Mouse (Mus musculus): ENCODE measurements around the gene Pa2g4.

The Pa2g4 gene

DNA sequence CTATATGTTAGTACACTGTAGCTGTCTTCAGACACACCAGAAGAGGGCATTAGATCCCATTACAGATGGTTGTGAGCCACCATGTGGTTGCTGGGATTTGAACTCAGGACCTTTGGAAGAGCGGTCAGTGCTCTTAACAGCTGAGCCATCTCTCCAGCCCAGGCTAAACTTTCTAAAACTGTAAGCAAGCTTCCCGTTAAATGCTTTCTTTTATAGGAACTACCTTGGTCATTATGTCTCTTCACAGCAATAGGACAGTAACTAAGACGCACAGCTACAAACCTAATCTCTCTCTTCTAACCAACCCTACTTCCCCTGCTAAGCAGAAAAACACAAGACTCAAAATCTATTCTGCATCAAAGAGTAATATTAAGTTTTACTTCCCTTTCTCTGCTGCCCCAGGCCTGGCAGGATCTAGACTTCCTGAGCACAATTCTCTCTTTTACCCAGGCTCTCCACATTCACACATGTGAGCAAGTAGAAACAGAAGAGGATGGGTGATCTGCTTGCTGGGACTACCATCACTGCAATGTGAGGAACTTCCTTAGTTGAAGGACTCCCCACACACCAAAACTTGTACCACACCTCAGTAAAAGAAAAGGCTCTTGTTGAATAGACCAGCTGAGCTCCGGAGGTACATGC, 30.0 kb downstream of the Pa2g4 start:
- no peak for DNase-seq (ENCODE audit: low spot score)

DNA sequence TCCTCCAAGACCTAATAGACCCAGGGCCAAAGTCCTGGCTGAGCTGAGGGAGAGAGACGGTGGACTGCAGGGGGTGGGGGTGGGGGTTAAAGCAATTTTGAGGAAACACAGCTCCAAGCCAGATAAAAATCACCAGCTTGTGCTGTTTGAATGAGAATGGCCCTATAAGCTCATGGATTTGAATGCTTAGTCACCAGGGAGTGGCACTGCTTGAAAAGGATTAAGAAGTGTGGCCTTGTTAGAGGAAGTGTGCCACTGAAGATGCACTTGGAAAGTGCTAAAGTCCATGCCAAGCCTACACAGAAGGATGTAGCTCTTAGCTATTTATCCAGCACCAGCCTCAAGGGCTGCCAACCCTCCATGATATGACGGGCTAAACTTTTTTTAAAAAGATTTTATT, 30.6 kb downstream of the Pa2g4 start:
- DNase-seq (ENCODE audit: low spot score): no peak

DNA sequence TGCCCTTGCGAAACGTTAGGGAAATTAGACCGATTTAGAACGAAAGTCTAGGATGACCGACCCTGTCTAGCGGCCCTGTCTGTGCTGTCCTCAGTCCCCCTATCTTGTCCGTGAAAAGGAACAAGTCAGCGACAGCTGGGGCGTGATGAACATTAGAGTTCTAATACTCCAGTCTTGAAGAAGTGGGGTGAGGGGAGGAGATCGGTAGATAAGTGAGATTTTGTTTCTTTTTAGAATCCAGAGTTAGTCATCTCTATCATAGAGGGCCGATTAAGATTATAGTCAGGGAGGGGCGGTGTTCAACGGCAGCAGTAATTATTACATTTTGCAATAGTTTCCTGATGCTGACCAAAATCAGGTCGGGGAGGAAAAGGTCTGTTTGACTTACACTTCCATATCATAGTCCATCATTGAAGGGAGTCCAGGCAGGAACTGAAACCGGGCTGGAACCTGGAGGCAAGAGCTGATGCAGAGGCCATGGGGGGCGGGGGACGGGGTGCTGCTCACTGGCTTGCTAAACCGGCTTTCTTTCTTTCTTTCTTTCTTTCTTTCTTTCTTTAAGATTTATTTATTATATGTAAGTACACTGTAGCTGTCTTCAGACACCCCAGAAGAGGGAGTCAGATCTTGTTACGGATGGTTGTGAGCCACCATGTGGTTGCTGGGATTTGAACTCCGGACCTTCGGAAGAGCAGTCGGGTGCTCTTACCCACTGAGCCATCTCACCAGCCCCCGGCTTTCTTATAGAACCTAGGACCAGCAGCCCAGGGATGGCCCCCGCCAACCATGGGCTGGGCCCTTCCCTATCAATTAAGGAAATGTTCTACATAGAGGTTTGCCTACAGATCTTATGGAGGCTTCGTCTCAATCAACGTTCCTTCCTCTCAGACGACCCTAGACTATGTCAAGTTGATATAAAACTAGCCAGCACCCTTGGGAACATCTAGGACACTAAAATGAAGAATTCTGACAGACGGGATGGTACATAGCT, 39.1 kb downstream of the Pa2g4 start:
- DNase-seq (ENCODE audit: low spot score): no peak

GRCm38 (mm10) chr10:128525671-128526308, 40.0 kb downstream of the Pa2g4 start, which contains the start of gene Esyt1:
Esyt1 (minus strand) TSS chr10:128525871.
- peak; percentile 90 for DNase-seq (ENCODE audit: low spot score)

GRCm38 (mm10) chr10:128524732-128525662, 40.8 kb downstream of the Pa2g4 start:
- DNase-seq (ENCODE audit: low spot score): peak; percentile 74

- no peak for DNase-seq (ENCODE audit: low spot score)
Observed at GRCm38 (mm10) chr10:128524111-128524731, 41.6 kb downstream of the Pa2g4 start.

GRCm38 (mm10) chr10:128522351-128522750, 43.4 kb downstream of the Pa2g4 start:
- DNase-seq (ENCODE audit: low spot score): no peak

DNA sequence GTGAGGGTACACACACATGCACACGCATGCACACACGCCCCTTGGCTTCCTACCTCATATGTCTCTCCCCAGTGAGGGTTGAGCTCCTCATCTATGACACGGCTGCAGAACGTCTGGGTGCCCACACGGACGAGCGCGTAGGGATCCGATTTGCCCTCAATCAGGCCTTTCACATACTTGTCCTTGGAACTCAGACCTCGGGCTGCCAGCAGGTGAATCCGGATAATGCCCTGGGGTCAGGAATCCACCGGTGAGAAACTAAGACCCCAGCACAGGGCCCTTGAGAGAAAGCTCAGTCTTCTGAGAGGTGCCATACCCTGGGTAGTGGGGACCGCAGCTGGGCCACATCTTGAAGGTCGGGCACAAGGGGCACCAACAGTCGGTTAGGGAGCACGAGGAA, 45.2 kb downstream of the Pa2g4 start:
- DNase-seq (ENCODE audit: low spot score): no peak

- peak; percentile 63 for DNase-seq (ENCODE audit: low spot score)
Observed at GRCm38 (mm10) chr10:128518833-128519232, 47.0 kb downstream of the Pa2g4 start.

GRCm38 (mm10) chr10:128516677-128517076, 49.1 kb downstream of the Pa2g4 start:
- DNase-seq (ENCODE audit: low spot score): no peak

GRCm38 (mm10) chr10:128516029-128516428, 49.8 kb downstream of the Pa2g4 start:
- no peak for DNase-seq (ENCODE audit: low spot score)

DNA sequence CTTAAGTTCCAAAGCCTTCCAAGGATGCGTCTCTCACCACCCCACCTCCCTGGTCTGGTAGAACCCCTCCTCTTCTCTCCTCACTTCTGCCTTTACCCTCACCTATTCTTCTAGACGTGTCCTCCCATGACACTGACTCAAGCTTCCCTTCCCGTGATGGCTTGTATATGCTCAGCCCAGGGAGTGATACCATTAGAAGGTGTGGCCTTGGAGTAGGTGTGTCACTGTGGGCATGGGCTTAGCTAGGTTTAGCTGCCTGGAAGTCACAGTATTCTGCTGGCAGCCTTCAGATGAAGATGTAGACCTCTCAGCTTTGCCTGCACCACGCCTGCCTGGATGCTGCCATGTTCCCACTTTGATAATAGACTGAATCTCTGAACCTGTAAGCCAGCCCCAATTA, 50.7 kb downstream of the Pa2g4 start:
- DNase-seq (ENCODE audit: low spot score): no peak

DNA sequence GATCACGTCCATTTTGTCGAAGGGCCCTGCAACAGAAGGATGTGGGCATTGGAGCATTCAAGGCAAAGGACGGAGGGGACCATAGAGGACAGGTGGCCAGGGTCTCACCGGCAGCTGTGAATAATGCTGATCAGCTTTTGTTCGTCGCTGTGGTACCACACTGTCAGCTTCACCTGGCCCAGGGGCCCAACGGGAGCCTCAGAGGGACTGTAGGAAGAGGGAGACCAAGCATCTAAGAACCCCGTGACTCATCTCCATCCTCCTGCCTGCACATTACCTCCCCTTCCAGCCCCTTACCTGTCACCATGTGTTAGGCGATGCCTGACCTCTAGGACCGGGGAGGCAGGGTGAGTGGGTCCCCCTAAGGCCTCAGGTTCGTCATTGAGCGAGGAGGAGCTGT, 54.0 kb downstream of the Pa2g4 start:
- DNase-seq (ENCODE audit: low spot score): no peak

DNA sequence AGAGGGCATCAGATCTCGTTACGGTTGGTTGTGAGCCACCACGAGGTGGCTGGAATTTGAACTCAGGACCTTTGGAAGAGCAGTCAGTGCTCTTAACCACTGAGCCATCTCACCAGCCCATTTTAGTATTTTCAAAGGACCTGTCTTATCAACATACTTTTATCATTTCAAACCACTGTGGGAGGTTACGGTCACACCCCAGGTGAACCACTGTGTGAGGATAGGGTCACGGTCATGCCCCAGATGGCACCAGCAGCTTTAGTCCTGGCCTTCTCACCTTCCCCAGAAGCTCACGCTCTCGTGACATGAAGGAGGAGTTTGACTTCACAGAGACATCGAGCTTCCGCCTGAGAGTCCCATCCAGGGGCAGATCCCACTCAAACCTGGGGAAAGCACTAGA, 54.6 kb downstream of the Pa2g4 start:
- DNase-seq (ENCODE audit: low spot score): no peak

DNA sequence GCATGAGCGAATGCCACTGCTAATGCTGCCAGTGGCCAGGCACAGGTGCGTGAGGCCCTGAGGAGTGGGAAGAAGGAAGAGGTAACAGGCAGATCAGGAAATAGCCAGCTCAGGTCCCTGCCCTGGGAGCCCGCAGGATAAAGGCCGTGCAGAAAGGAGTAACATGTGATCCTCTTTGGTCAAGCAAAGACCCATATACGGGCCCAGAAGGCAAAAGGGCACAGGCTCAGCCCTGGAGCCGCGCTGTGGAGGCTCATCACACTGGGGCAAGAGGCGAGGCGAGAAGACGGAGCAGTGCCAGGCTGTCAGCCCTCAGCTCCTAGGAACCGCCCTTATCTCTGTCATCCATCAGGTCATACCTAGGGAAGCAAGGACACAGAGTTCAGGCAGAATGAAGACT, 55.5 kb downstream of the Pa2g4 start:
- no peak for DNase-seq (ENCODE audit: low spot score)

DNA sequence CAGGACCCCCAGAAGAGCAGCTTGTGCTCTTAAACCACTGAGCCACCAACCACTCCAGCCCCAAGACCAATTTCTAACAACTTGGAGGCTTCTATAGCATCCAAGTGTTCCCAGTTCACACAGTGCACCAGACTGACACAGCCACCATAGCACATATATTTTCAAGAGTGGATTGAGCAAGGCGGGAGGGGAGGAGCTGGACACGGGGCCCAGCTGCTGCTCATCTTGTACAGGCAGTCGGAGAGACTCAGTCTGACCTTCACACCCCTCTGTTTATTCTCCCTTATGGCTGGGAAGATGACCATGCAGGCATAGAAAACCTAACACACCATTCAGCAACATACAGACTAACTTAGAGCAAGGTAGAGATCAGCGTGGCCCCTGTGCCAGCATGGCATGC, 56.0 kb downstream of the Pa2g4 start:
- no peak for DNase-seq (ENCODE audit: low spot score)

- no peak for DNase-seq (ENCODE audit: low spot score)
Observed at GRCm38 (mm10) chr10:128509203-128509602, 56.6 kb downstream of the Pa2g4 start.

GRCm38 (mm10) chr10:128508260-128508659, 57.5 kb downstream of the Pa2g4 start:
- no peak for DNase-seq (ENCODE audit: low spot score)
